Mouse (Mus musculus) E14TG2a.4 (cell line): Measurements from ENCODE around the gene Slc5a10.

ENCODE experiments used
- CTCF ChIP-seq: conservative IDR thresholded peaks from 2 replicates; pipeline ENCODE4 v1.5.1; 2014; ENCODE audit warnings: low read length
- NANOG ChIP-seq: IDR thresholded peaks from 2 replicates; pipeline ENCODE4 v1.6.1; 2014; ENCODE audit warnings: borderline replicate concordance, low read length, mixed read lengths

- TF ChIP-seq CTCF: no peak
- no peak for TF ChIP-seq NANOG
Observed at GRCm38 (mm10) chr11:61660806-61661392, 59.7 kb downstream of the Slc5a10 start.
